Mouse (Mus musculus) liver, adult 2 months (tissue): Measurements from ENCODE around the gene Cmip.

Experiments used
- CTCF ChIP-seq: fragments of 200-500 bp; IDR thresholded peaks from 2 replicates; pipeline ENCODE4 v1.5.1; 2011; ENCODE audit warnings: low read depth, low read length, control low read depth
- POLR2A ChIP-seq: fragments of 200-500 bp; IDR thresholded peaks from 2 replicates; pipeline ENCODE4 v1.6.1; 2011; ENCODE audit warnings: low read length, control low read depth; ENCODE audit not compliant: insufficient read depth; ENCODE audit errors: extremely low read depth

DNA sequence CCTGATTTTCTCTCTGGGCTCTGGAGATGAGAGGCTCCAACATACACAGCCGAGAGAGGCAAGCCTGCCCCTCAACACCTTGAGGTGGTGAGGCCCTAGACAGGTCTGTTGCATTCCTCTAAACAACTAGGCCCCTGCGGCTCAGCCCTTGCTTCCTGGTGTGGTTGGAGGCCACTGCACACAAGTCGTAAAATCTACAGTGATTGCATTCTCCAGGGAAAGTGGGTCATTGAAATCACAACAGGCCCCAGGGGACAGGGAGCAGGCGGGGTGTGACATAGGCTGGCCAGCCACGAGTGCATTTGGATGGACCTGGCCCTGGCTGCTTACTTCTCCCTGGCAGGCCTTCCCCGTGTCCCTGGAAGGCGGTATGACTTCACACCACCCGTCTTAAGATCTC lies 131.5 kb downstream of the Cmip start:
- TF ChIP-seq CTCF: no peak
- no peak for TF ChIP-seq POLR2A
